Mouse (Mus musculus): ENCODE results near the gene Bst1. TPM values are rescaled to one million over a fixed set of nuclear protein-coding genes. Genes with fewer than 3 reads are reported as not detected.

Bst1 gene
- polyA plus RNA-seq, 1 experiment from 2014 or later, result 0.55 TPM

DNA sequence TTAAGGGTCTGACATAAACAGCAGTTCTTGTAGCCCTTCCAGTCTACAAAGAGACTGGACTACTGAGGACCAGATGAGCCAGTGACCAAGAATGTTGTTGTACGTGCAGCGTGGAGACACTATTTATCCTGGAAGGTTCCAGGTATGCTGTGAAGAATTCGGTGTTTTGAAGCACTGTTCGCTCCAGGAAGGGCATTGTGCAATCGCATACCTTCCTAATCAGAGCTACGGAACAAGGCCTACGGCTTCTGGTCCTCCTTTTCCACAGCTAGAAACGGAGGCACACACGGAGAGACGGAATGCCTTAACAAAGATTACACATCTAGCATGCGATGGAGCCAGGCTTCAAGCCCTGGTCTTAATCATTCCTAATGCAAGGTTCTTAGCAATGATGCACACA is 2.1 kb downstream of the Bst1 start:
- WGBS, result 89% methylated on average over 11 of the region's 11 CpGs
- Histone ChIP-seq H3K27me3 (no peaks in the 10 kb centered on the region), H3K4me3 (replicated peaks) (no peak overlapping the region), H3K9me3 (replicated peaks) (no peaks in the 10 kb centered on the region), H3K4me1 (peaks cover 7% of the 10 kb centered on the region), H3K36me3 (no peaks in the 10 kb centered on the region), H3K4me2 (no peak overlapping the region), H3K9ac (no peak overlapping the region), H3K27ac (no peak overlapping the region)
- no peak for ATAC-seq (replicated peaks; ENCODE audit: low FRiP score)

DNA sequence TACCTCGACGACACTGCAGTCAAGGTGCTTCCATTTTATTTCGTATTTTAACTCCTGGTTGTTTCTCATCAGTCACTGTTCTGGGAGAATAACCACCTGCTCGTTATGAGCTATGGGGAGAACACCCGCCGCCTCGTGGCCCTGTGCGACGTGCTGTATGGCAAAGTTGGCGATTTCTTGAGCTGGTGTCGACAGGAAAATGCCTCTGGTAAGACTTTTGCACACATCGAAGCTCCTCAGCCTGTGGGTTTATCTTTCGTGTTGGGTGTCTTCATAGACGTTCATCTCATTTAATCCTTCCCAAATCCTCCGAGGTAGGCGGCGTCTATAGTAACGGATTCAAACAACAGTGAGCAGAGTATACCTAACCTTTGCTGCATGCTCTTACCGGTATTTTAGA is 2.9 kb downstream of the Bst1 start, which contains the start of gene Fbxl5:
Gene Fbxl5, minus strand, starts transcription at position 101 of the 400 bp plus-strand sequence.
- 84% methylated on average over 19 of the region's 19 CpGs for WGBS
- H3K4me3 ChIP-seq (replicated peaks), result no peak within 1 kb of the TSS
- H3K27ac ChIP-seq, result no peak within 1 kb of the TSS
- H3K27me3 ChIP-seq, result no peaks in the 10 kb centered on the region
- no peak within 1 kb of the TSS for H3K9ac ChIP-seq
- no peaks in the 10 kb centered on the region for H3K9me3 ChIP-seq (replicated peaks)
- H3K4me1 ChIP-seq, result peaks cover 7% of the 10 kb centered on the region
- H3K36me3 ChIP-seq, result no peaks in the 10 kb centered on the region
- no peak for ATAC-seq (replicated peaks; ENCODE audit: low FRiP score)
- H3K4me2 ChIP-seq, result no peak within 1 kb of the TSS

DNA sequence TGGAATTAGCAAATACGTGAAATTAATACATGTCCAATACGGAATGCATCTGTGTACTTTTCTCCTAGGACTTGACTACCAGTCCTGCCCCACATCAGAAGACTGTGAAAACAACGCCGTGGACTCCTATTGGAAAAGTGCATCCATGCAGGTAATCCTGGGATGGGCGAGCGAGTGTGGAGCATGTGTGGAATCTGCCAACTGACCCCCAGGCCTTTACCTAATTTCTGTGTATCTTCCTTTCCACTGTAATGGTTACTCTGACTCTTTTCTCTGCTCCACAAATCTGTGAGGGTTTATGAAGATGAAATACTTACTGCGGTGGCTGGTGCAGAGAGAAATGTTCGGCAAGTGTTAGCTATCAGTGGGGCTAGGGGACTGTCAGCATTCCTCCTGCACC is 3.5 kb downstream of the Bst1 start:
- H3K9me3 ChIP-seq (replicated peaks), result no peaks in the 10 kb centered on the region
- H3K9ac ChIP-seq, result no peak overlapping the region
- no peak overlapping the region for H3K4me2 ChIP-seq
- no peaks in the 10 kb centered on the region for H3K36me3 ChIP-seq
- H3K27me3 ChIP-seq, result no peaks in the 10 kb centered on the region
- no peak overlapping the region for H3K4me3 ChIP-seq (replicated peaks)
- H3K4me1 ChIP-seq, result peaks cover 7% of the 10 kb centered on the region
- 83% methylated on average over 8 of the region's 8 CpGs for WGBS
- no peak for ATAC-seq (replicated peaks; ENCODE audit: low FRiP score)
- no peak overlapping the region for H3K27ac ChIP-seq

DNA sequence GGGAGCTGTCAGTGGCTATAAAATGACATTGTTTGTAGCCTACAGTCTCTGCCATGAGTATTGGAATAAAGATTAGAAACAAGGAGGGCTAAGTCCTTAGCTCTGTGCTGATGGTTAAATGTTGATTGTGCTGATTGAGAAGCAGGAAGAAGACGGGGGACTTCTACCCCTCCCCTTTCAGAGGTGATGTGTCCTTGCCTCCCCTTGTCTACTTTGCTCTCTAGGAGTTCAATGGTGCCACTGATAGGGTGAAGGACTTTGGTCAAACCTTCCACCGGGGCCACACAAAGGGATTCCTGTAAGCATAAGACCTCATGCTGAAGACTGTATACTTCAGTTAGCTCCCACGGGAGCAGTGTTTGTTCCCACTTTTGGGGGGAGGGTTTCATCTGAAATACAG is 4.1 kb downstream of the Bst1 start:
- Histone ChIP-seq H3K4me1 (peaks cover 7% of the 10 kb centered on the region), H3K9ac (no peak overlapping the region), H3K9me3 (replicated peaks) (no peaks in the 10 kb centered on the region), H3K4me2 (no peak overlapping the region), H3K27ac (no peak overlapping the region), H3K4me3 (replicated peaks) (no peak overlapping the region), H3K36me3 (no peaks in the 10 kb centered on the region), H3K27me3 (no peaks in the 10 kb centered on the region)
- ATAC-seq (replicated peaks; ENCODE audit: low FRiP score), result no peak
- WGBS, result 82% methylated on average over 3 of the region's 3 CpGs

DNA sequence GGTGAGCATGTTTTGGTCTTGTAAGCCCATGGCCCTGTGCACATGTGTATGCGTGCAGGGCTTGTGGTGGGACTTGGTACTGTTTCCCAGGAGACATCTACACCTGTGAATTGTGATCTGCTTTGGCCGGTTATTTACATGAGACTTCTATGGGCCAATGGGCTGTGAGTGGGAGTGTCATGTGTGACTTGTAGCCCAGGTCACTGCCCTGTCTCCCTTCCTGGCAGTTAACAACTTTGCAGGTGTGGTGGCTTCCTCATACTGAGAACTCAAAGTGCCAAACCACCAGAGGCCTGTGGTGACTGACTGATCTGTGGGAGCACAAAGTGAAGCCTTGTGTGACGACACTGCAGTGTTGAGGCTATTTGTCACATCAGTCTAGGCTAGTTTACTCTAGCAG is 5.9 kb downstream of the Bst1 start:
- Histone ChIP-seq H3K27ac (no peak overlapping the region), H3K9me3 (replicated peaks) (no peaks in the 10 kb centered on the region), H3K36me3 (no peaks in the 10 kb centered on the region), H3K4me3 (replicated peaks) (no peak overlapping the region), H3K4me1 (no peaks in the 10 kb centered on the region), H3K27me3 (no peaks in the 10 kb centered on the region), H3K9ac (no peak overlapping the region), H3K4me2 (no peak overlapping the region)
- 64% methylated on average over 3 of the region's 3 CpGs for WGBS
- ATAC-seq (replicated peaks; ENCODE audit: low FRiP score), result 0 out of 2 replicates have a peak, but pooled peaks have one; percentile 29

DNA sequence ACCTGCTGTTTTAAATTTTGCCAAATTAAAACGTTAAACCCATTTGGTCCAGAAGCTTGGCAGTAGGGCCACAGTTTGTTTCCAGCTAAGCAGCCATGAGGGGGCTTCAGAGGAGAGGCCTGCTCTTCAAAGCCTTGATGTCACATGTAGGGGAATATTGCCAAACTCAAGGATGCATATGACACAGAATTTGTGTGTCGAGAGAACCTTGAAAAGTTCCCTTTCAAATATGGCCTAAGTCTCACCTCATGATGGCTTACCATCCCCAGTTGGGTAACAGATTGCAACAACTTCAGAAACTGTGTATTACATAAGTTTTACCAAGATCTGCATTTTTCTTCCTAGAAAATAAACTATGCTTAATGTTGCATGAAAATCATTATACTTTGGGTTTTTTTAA is 8.2 kb downstream of the Bst1 start:
- WGBS, result 90% methylated on average over 2 of the region's 2 CpGs
- Histone ChIP-seq H3K4me1 (no peaks in the 10 kb centered on the region), H3K9ac (no peak overlapping the region), H3K36me3 (no peaks in the 10 kb centered on the region), H3K9me3 (replicated peaks) (no peaks in the 10 kb centered on the region), H3K27me3 (no peaks in the 10 kb centered on the region), H3K4me2 (no peak overlapping the region), H3K27ac (no peak overlapping the region), H3K4me3 (replicated peaks) (no peak overlapping the region)
- ATAC-seq (replicated peaks; ENCODE audit: low FRiP score), result no peak

DNA sequence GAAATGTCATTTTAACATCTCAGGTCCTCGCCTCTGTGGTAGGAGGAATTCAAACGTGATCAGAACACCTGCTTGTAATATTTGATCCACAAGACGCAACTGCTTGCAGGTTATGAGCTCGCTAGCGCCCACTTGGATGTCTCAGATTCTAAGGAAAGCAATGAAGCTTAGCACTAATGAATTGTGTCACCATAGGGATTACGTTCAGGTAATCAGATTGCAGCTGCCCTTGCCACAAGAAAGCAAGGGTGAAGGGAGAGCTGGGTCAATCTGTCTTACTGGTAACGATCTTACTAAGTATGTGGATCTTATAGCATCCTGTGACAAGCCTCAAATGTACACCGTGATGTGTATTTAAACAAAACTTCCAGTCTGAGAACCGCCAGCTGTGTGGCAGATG is 8.7 kb downstream of the Bst1 start:
- H3K9me3 ChIP-seq (replicated peaks), result no peaks in the 10 kb centered on the region
- H3K4me3 ChIP-seq (replicated peaks), result no peak overlapping the region
- no peaks in the 10 kb centered on the region for H3K4me1 ChIP-seq
- no peaks in the 10 kb centered on the region for H3K27me3 ChIP-seq
- no peak overlapping the region for H3K4me2 ChIP-seq
- no peak for ATAC-seq (replicated peaks; ENCODE audit: low FRiP score)
- WGBS, result 53% methylated on average over 9 of the region's 9 CpGs
- no peaks in the 10 kb centered on the region for H3K36me3 ChIP-seq
- H3K9ac ChIP-seq, result no peak overlapping the region
- no peak overlapping the region for H3K27ac ChIP-seq

DNA sequence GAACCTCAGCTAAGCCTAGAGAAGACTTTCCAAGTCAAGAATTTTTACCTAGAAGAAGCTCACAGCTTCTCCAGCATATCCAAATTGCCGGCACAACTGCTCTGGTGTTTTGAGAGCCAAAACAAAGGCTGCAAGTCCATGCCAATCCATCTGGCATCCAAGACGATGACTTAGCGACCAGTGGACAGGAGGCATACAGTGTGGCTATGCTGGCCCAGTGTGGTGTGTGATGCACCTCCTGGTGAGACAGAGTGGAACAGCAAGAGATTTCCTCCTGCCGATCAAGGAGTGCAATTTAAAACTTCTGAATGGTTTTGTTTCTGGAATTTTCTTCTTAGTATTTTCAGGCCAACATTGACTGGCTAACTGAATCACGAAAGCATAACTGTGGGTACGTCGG is 17.9 kb downstream of the Bst1 start:
- Histone ChIP-seq H3K36me3 (no peaks in the 10 kb centered on the region), H3K4me1 (no peaks in the 10 kb centered on the region), H3K27ac (no peak overlapping the region), H3K4me2 (no peak overlapping the region), H3K27me3 (no peaks in the 10 kb centered on the region), H3K9me3 (replicated peaks) (no peaks in the 10 kb centered on the region), H3K9ac (no peak overlapping the region), H3K4me3 (replicated peaks) (no peak overlapping the region)
- no peak for ATAC-seq (replicated peaks; ENCODE audit: low FRiP score)
- WGBS, result 91% methylated on average over 7 of the region's 7 CpGs

DNA sequence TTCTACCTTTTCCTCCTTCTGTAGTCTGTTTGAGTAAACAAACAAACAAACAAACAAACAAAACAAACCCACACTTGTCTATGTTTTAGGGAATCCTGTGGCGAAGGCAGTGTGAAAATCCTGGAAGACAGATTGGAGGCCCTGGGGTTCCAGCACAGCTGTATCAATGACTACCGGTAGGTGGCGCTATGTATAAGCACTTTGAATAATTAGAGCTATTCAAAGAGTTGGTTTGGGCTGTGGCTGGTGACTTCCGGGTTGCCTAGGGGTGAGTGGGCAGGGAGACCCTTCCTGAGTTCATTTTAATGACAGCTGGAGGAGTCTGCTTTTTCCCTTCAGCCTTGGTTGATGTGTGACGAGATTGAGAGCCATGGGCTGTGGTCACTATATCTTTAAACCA is 18.7 kb downstream of the Bst1 start:
- no peak overlapping the region for H3K4me3 ChIP-seq (replicated peaks)
- no peaks in the 10 kb centered on the region for H3K4me1 ChIP-seq
- H3K9ac ChIP-seq, result no peak overlapping the region
- H3K27ac ChIP-seq, result no peak overlapping the region
- H3K4me2 ChIP-seq, result no peak overlapping the region
- ATAC-seq (replicated peaks; ENCODE audit: low FRiP score), result no peak
- H3K27me3 ChIP-seq, result no peaks in the 10 kb centered on the region
- H3K9me3 ChIP-seq (replicated peaks), result no peaks in the 10 kb centered on the region
- no peaks in the 10 kb centered on the region for H3K36me3 ChIP-seq
- 47% methylated on average over 5 of the region's 5 CpGs for WGBS

DNA sequence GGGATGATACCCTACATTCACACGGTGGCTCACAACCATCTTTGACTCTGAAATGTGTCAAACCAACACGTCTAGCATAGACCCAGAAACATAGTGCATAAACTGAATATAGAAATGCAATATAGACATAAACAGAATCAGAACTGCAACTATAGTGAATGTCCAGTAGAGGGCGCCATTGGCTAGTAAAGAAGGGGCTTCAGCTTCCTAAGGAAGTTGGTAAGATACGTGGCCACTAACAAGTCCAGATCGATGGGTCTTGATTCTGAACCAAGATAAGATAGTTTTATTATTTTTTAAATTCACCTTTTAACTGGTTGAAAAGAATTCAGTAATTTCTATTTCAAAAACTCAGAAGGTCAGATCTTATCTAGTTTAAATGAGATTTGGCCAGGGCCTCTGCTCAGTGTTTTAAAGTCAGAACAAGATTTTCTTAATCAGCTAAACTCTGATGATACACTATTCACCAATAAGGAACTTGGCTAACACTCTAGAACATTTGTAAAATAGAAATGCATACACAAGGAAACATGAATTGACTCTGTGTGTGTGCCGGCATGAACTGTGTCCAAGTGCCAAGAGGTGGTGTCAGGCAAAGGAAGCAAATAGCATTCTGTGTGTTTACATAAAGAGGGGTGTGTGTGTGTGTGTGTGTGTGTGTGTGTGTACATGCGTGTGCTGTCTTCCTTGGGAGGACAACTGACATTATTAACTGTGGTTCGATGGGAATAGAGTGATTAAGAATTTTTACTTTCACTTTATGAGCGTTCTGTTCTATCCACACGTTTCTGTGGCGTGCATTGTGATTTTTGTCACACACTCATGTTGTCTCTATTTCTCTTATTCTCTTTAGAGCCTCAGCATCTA is 22.7 kb downstream of the Bst1 start:
- no peak overlapping the region for H3K4me3 ChIP-seq (replicated peaks)
- 0 out of 2 replicates have a peak, but pooled peaks have one; percentile 29 for ATAC-seq (replicated peaks; ENCODE audit: low FRiP score)
- no peak overlapping the region for H3K9ac ChIP-seq
- H3K4me2 ChIP-seq, result peak overlapping the region; percentile 28; the same call in 1 of the 2 replicates
- no peaks in the 10 kb centered on the region for H3K36me3 ChIP-seq
- 38% methylated on average over 11 of the region's 11 CpGs for WGBS
- peaks cover 11% of the 10 kb centered on the region; the same call in 1 of the 2 replicates for H3K4me1 ChIP-seq
- H3K9me3 ChIP-seq (replicated peaks), result no peaks in the 10 kb centered on the region
- no peaks in the 10 kb centered on the region for H3K27me3 ChIP-seq
- H3K27ac ChIP-seq, result no peak overlapping the region

DNA sequence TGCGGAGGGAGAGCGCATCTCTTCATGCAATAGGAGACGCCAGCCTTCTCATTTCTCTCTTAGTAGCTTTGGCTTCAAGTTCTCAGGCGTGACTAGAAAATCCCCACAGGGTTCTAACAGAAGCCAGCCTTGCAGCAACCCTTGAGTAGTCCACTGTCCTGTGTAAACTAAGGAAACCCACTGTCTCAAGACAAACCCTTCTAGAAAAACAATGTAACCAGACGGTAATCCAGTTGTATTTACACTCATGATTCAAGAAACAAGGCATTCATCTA is 23.3 kb downstream of the Bst1 start:
- Histone ChIP-seq H3K4me3 (replicated peaks) (no peak overlapping the region), H3K36me3 (no peaks in the 10 kb centered on the region), H3K4me1 (peaks cover 11% of the 10 kb centered on the region; the same call in 1 of the 2 replicates), H3K27me3 (no peaks in the 10 kb centered on the region), H3K9me3 (replicated peaks) (no peaks in the 10 kb centered on the region), H3K4me2 (peak overlapping the region; percentile 28; the same call in 1 of the 2 replicates), H3K27ac (no peak overlapping the region), H3K9ac (no peak overlapping the region)
- 80% methylated on average over 5 of the region's 5 CpGs for WGBS
- no peak for ATAC-seq (replicated peaks; ENCODE audit: low FRiP score)

DNA sequence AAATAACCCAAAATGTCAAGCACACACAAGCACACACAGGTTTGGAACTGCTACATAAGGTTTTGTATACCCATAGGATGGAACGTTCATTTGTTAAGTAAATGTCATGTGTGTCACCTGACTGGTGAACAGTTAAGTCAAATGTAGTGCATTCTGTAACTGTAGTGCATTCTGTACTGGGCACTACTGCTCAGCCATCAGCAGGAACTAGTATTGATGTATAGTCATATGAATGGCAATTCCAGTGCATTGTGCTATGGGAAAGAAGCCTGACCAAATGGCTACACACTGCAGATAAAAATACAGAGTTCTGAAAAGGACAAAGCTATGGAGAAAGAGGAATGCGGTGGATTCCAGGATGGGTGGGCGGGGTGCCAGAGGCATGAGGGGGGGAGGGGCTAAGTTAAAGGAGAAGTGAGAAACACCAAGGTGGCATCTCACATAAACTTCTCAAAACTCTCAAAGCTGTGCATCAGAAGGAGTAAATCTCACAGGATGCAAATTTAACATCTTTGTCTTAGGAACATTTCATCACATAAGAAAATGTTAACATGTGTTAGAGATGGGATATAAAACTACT is 24.0 kb downstream of the Bst1 start:
- Histone ChIP-seq H3K4me1 (peaks cover 11% of the 10 kb centered on the region; the same call in 1 of the 2 replicates), H3K27me3 (no peaks in the 10 kb centered on the region), H3K27ac (no peak overlapping the region), H3K36me3 (no peaks in the 10 kb centered on the region), H3K4me3 (replicated peaks) (no peak overlapping the region), H3K9me3 (replicated peaks) (no peaks in the 10 kb centered on the region), H3K4me2 (no peak overlapping the region), H3K9ac (no peak overlapping the region)
- WGBS, result 72% methylated on average over 3 of the region's 3 CpGs
- ATAC-seq (replicated peaks; ENCODE audit: low FRiP score), result no peak
